Mouse (Mus musculus): Measurements from ENCODE around the gene Pnpt1. TPM values are rescaled to one million over a fixed set of nuclear protein-coding genes. Genes with fewer than 3 reads are reported as not detected.

Pnpt1 gene
- 28.2 and 29.0 TPM in 2 replicates for polyA plus RNA-seq (2015; fragmentation: Nextera tagmentation; extraction: Ambion mirVana)

GRCm38 (mm10) chr11:29130385-29131355, at the start of gene Pnpt1:
TSS of gene Pnpt1 (plus strand) at chr11:29130744.
- Histone ChIP-seq H3K4me2 (replicated peaks) (peak within 1 kb of the TSS; percentile 73), H3K36me3 (peaks cover 10% of the 10 kb centered on the region), H3K4me1 (peaks cover 9% of the 10 kb centered on the region), H3K9me3 (no peaks in the 10 kb centered on the region), H3K27ac (replicated peaks) (peak within 1 kb of the TSS; percentile 61), H3K9ac (replicated peaks) (peak within 1 kb of the TSS; percentile 79), H3K4me3 (peak within 1 kb of the TSS; percentile 80), H3K27me3 (no peaks in the 10 kb centered on the region)
- 2% methylated on average over 50 of the region's 50 CpGs for WGBS
- peak; percentile 100 for ATAC-seq (replicated peaks)

GRCm38 (mm10) chr11:29092403-29092802, 38.1 kb upstream of the Pnpt1 start:
- no peak overlapping the region for H3K4me2 ChIP-seq (replicated peaks)
- no peak overlapping the region for H3K27ac ChIP-seq (replicated peaks)
- no peaks in the 10 kb centered on the region for H3K27me3 ChIP-seq
- H3K36me3 ChIP-seq: no peaks in the 10 kb centered on the region
- no peak for ATAC-seq (replicated peaks)
- no peaks in the 10 kb centered on the region for H3K4me1 ChIP-seq
- 75% methylated on average over 2 of the region's 2 CpGs for WGBS
- no peak overlapping the region for H3K4me3 ChIP-seq
- no peak overlapping the region for H3K9ac ChIP-seq (replicated peaks)
- H3K9me3 ChIP-seq: no peaks in the 10 kb centered on the region

- Histone ChIP-seq H3K9me3 (no peaks in the 10 kb centered on the region), H3K4me1 (no peaks in the 10 kb centered on the region), H3K36me3 (no peaks in the 10 kb centered on the region), H3K4me3 (no peak overlapping the region), H3K27me3 (no peaks in the 10 kb centered on the region), H3K9ac (replicated peaks) (no peak overlapping the region), H3K4me2 (replicated peaks) (no peak overlapping the region), H3K27ac (replicated peaks) (no peak overlapping the region)
- ATAC-seq (replicated peaks): no peak
- 53% methylated on average over 2 of the region's 2 CpGs for WGBS
These were observed 31.6 kb upstream of the Pnpt1 start for GRCm38 (mm10) chr11:29098926-29099325.

- WGBS: 64% methylated on average over 11 of the region's 11 CpGs
These were observed 621 bp upstream of the Pnpt1 start for GRCm38 (mm10) chr11:29129862-29130384.

GRCm38 (mm10) chr11:29140671-29141070, 10.1 kb downstream of the Pnpt1 start:
- H3K36me3 ChIP-seq: peaks cover 48% of the 10 kb centered on the region
- no peak for ATAC-seq (replicated peaks)
- 69% methylated on average over 1 of the region's 1 CpGs for WGBS

More at GRCm38 (mm10) chr11:29129862-29130384, 621 bp upstream of the Pnpt1 start:
- Histone ChIP-seq H3K36me3 (peaks cover 8% of the 10 kb centered on the region), H3K4me1 (peaks cover 9% of the 10 kb centered on the region), H3K27ac (replicated peaks) (0 out of 2 replicates have a peak overlapping the region, but pooled peaks have one; percentile 61), H3K4me3 (peak overlapping the region; percentile 80), H3K4me2 (replicated peaks) (peak overlapping the region; percentile 73), H3K9me3 (no peaks in the 10 kb centered on the region), H3K27me3 (no peaks in the 10 kb centered on the region), H3K9ac (replicated peaks) (peak overlapping the region; percentile 79)
- ATAC-seq (replicated peaks): peak; percentile 69

GRCm38 (mm10) chr11:29148901-29149300, 18.4 kb downstream of the Pnpt1 start:
- Histone ChIP-seq H3K9ac (replicated peaks) (no peak overlapping the region), H3K4me1 (no peaks in the 10 kb centered on the region), H3K27me3 (no peaks in the 10 kb centered on the region), H3K36me3 (peaks cover 47% of the 10 kb centered on the region), H3K27ac (replicated peaks) (no peak overlapping the region), H3K9me3 (no peaks in the 10 kb centered on the region), H3K4me3 (no peak overlapping the region), H3K4me2 (replicated peaks) (no peak overlapping the region)
- 93% methylated on average over 2 of the region's 2 CpGs for WGBS
- ATAC-seq (replicated peaks): no peak

More at GRCm38 (mm10) chr11:29140671-29141070, 10.1 kb downstream of the Pnpt1 start:
- H3K27ac ChIP-seq (replicated peaks): no peak overlapping the region
- no peak overlapping the region for H3K4me3 ChIP-seq
- no peak overlapping the region for H3K9ac ChIP-seq (replicated peaks)
- H3K4me1 ChIP-seq: no peaks in the 10 kb centered on the region
- H3K9me3 ChIP-seq: no peaks in the 10 kb centered on the region
- no peaks in the 10 kb centered on the region for H3K27me3 ChIP-seq
- no peak overlapping the region for H3K4me2 ChIP-seq (replicated peaks)

- no peaks in the 10 kb centered on the region for H3K27me3 ChIP-seq
- no peak overlapping the region for H3K27ac ChIP-seq (replicated peaks)
- peaks cover 31% of the 10 kb centered on the region for H3K36me3 ChIP-seq
- H3K4me3 ChIP-seq: no peak overlapping the region
- H3K4me2 ChIP-seq (replicated peaks): no peak overlapping the region
- H3K4me1 ChIP-seq: no peaks in the 10 kb centered on the region
- H3K9ac ChIP-seq (replicated peaks): no peak overlapping the region
- no peak for ATAC-seq (replicated peaks)
- no peaks in the 10 kb centered on the region for H3K9me3 ChIP-seq
- WGBS: 87% methylated on average over 4 of the region's 4 CpGs
These were observed 33.0 kb downstream of the Pnpt1 start for GRCm38 (mm10) chr11:29163569-29163968.

- Histone ChIP-seq H3K4me3 (peak overlapping the region; percentile 85), H3K36me3 (no peaks in the 10 kb centered on the region), H3K4me2 (replicated peaks) (peak overlapping the region; percentile 72), H3K4me1 (peaks cover 22% of the 10 kb centered on the region), H3K27ac (replicated peaks) (peak overlapping the region; percentile 97), H3K27me3 (no peaks in the 10 kb centered on the region), H3K9ac (replicated peaks) (peak overlapping the region; percentile 93), H3K9me3 (no peaks in the 10 kb centered on the region)
- under 1% methylated on average over 34 of the region's 34 CpGs for WGBS
- peak; percentile 33 for ATAC-seq (replicated peaks)
These were observed 41.4 kb downstream of the Pnpt1 start for GRCm38 (mm10) chr11:29171959-29172391.

GRCm38 (mm10) chr11:29172563-29173124, 42.1 kb downstream of the Pnpt1 start, which contains the start of gene Ppp4r3b:
TSS of gene Ppp4r3b (plus strand) at chr11:29172890.
- Histone ChIP-seq H3K9ac (replicated peaks) (peak within 1 kb of the TSS; percentile 93), H3K4me3 (peak within 1 kb of the TSS; percentile 85), H3K4me2 (replicated peaks) (peak within 1 kb of the TSS; percentile 72), H3K27ac (replicated peaks) (peak within 1 kb of the TSS; percentile 97), H3K9me3 (no peaks in the 10 kb centered on the region), H3K4me1 (peaks cover 22% of the 10 kb centered on the region), H3K36me3 (no peaks in the 10 kb centered on the region), H3K27me3 (no peaks in the 10 kb centered on the region)
- under 1% methylated on average over 50 of the region's 50 CpGs for WGBS
- ATAC-seq (replicated peaks): peak; percentile 98

- no peaks in the 10 kb centered on the region for H3K36me3 ChIP-seq
- no peaks in the 10 kb centered on the region for H3K9me3 ChIP-seq
- under 1% methylated on average over 38 of the region's 38 CpGs for WGBS
- H3K4me1 ChIP-seq: peaks cover 22% of the 10 kb centered on the region
- peak overlapping the region; percentile 72 for H3K4me2 ChIP-seq (replicated peaks)
- peak; percentile 62 for ATAC-seq (replicated peaks)
- H3K27me3 ChIP-seq: no peaks in the 10 kb centered on the region
- H3K27ac ChIP-seq (replicated peaks): peak overlapping the region; percentile 97
- peak overlapping the region; percentile 93 for H3K9ac ChIP-seq (replicated peaks)
- peak overlapping the region; percentile 85 for H3K4me3 ChIP-seq
These were observed 42.6 kb downstream of the Pnpt1 start for GRCm38 (mm10) chr11:29173125-29173631.

- peak overlapping the region; percentile 72 for H3K4me2 ChIP-seq (replicated peaks)
- WGBS: 5% methylated on average over 13 of the region's 13 CpGs
- H3K9ac ChIP-seq (replicated peaks): peak overlapping the region; percentile 93
- peak overlapping the region; percentile 85 for H3K4me3 ChIP-seq
- no peak for ATAC-seq (replicated peaks)
- H3K9me3 ChIP-seq: no peaks in the 10 kb centered on the region
- H3K36me3 ChIP-seq: no peaks in the 10 kb centered on the region
- peak overlapping the region; percentile 97 for H3K27ac ChIP-seq (replicated peaks)
- no peaks in the 10 kb centered on the region for H3K27me3 ChIP-seq
- peaks cover 22% of the 10 kb centered on the region for H3K4me1 ChIP-seq
These were observed 43.3 kb downstream of the Pnpt1 start for GRCm38 (mm10) chr11:29173706-29174436.
